Mouse (Mus musculus) kidney, embryonic 15.5 days (tissue): ENCODE measurements at regions not wholly inside any gene's neighbourhood (a gene's known extent, or its start where the extent isn't known, plus 50 kb on each side); places are given as distances from the start of the nearest gene placed in this dataset.

Source experiments
- ATAC-seq: fragments of 200-750 bp; cut with Nextera tagmentation; replicated peaks from 2 replicates; pipeline ENCODE4 v1.8.0; 2017; ENCODE audit warnings: moderate TSS enrichment; ENCODE audit not compliant: low FRiP score
- H3K27ac ChIP-seq: fragments of 300-500 bp; sonication (generic); 2 replicates; pipeline ENCODE4 v1.5.1; 2015; ENCODE audit warnings: mild to moderate bottlenecking, inconsistent platforms
- H3K27me3 ChIP-seq: fragments of 300-500 bp; sonication (generic); 2 replicates; pipeline ENCODE4 v1.6.1; 2015; ENCODE audit warnings: inconsistent platforms
- H3K36me3 ChIP-seq: fragments of 300-500 bp; sonication (generic); 2 replicates; pipeline ENCODE4 v1.6.1; 2015; ENCODE audit warnings: inconsistent platforms
- H3K4me1 ChIP-seq: fragments of 300-500 bp; sonication (generic); 2 replicates; pipeline ENCODE4 v1.6.1; 2015; ENCODE audit warnings: inconsistent platforms
- H3K4me2 ChIP-seq: fragments of 300-500 bp; sonication (generic); 2 replicates; pipeline ENCODE4 v1.6.1; 2015; ENCODE audit warnings: moderate library complexity, mild to moderate bottlenecking, inconsistent platforms
- H3K4me3 ChIP-seq: fragments of 300-500 bp; sonication (generic); replicated peaks from 2 replicates; pipeline ENCODE4 v1.5.1; 2015; ENCODE audit warnings: mild to moderate bottlenecking, inconsistent platforms
- H3K9ac ChIP-seq: fragments of 300-500 bp; sonication (generic); 2 replicates; pipeline ENCODE4 v1.6.1; 2015; ENCODE audit warnings: mild to moderate bottlenecking, inconsistent platforms
- H3K9me3 ChIP-seq: fragments of 300-500 bp; sonication (generic); replicated peaks from 2 replicates; pipeline ENCODE4 v1.6.1; 2016; ENCODE audit warnings: inconsistent platforms
- WGBS: fragments of 180-500 bp; shearing (Covaris S2); methylation state at CpG from one replicate; pipeline ENCODE4 v1.1.7; 2015; ENCODE audit warnings: mixed read lengths; 5-methylcytosine and 5-hydroxymethylcytosine counted together

GRCm38 (mm10) chr1:119364901-119365300 lies 57.1 kb downstream of the Inhbb start:
- Histone ChIP-seq H3K36me3 (no peaks in the 10 kb centered on the region), H3K9ac (no peak overlapping the region), H3K4me1 (no peaks in the 10 kb centered on the region), H3K27ac (no peak overlapping the region), H3K4me3 (no peak overlapping the region), H3K4me2 (no peak overlapping the region), H3K9me3 (no peaks in the 10 kb centered on the region), H3K27me3 (no peaks in the 10 kb centered on the region)
- no peak for ATAC-seq

- no peak overlapping the region for H3K4me3 ChIP-seq
- no peaks in the 10 kb centered on the region for H3K36me3 ChIP-seq
- H3K9me3 ChIP-seq = no peaks in the 10 kb centered on the region
- no peak for ATAC-seq
- H3K4me1 ChIP-seq = no peaks in the 10 kb centered on the region
- H3K4me2 ChIP-seq = no peak overlapping the region
- H3K27ac ChIP-seq = no peak overlapping the region
- no peaks in the 10 kb centered on the region for H3K27me3 ChIP-seq
- H3K9ac ChIP-seq = no peak overlapping the region
- 97% methylated on average over 1 of the region's 1 CpGs for WGBS
Measured at GRCm38 (mm10) chr1:119358096-119358495, 64.0 kb downstream of the Inhbb start.

GRCm38 (mm10) chr1:119356916-119357315 lies 65.1 kb downstream of the Inhbb start:
- ATAC-seq = no peak
- Histone ChIP-seq H3K27ac (no peak overlapping the region), H3K4me3 (no peak overlapping the region), H3K4me2 (no peak overlapping the region), H3K9me3 (no peaks in the 10 kb centered on the region), H3K36me3 (no peaks in the 10 kb centered on the region), H3K9ac (no peak overlapping the region), H3K4me1 (no peaks in the 10 kb centered on the region), H3K27me3 (no peaks in the 10 kb centered on the region)
- 39% methylated on average over 1 of the region's 1 CpGs for WGBS

GRCm38 (mm10) chr1:119355456-119355855 lies 66.6 kb downstream of the Inhbb start:
- no peak overlapping the region for H3K9ac ChIP-seq
- H3K4me1 ChIP-seq = no peaks in the 10 kb centered on the region
- H3K27me3 ChIP-seq = no peaks in the 10 kb centered on the region
- no peak overlapping the region for H3K4me2 ChIP-seq
- H3K4me3 ChIP-seq = no peak overlapping the region
- WGBS = 82% methylated on average over 5 of the region's 5 CpGs
- no peak for ATAC-seq
- no peak overlapping the region for H3K27ac ChIP-seq
- no peaks in the 10 kb centered on the region for H3K36me3 ChIP-seq
- H3K9me3 ChIP-seq = no peaks in the 10 kb centered on the region

- Histone ChIP-seq H3K9me3 (no peaks in the 10 kb centered on the region), H3K4me3 (no peak overlapping the region), H3K27ac (no peak overlapping the region), H3K27me3 (no peaks in the 10 kb centered on the region; the same call in 1 of the 2 replicates), H3K4me2 (no peak overlapping the region), H3K9ac (no peak overlapping the region), H3K4me1 (peaks cover 10% of the 10 kb centered on the region), H3K36me3 (no peaks in the 10 kb centered on the region)
- 91% methylated on average over 8 of the region's 8 CpGs for WGBS
- ATAC-seq = no peak
Measured at GRCm38 (mm10) chr1:119351567-119351966, 70.5 kb downstream of the Inhbb start.

GRCm38 (mm10) chr1:119350846-119351245 lies 71.2 kb downstream of the Inhbb start:
- H3K4me1 ChIP-seq = peaks cover 10% of the 10 kb centered on the region
- no peak for ATAC-seq
- H3K27me3 ChIP-seq = no peaks in the 10 kb centered on the region; the same call in 1 of the 2 replicates
- no peak overlapping the region for H3K4me2 ChIP-seq
- 92% methylated on average over 4 of the region's 4 CpGs for WGBS
- no peak overlapping the region for H3K27ac ChIP-seq
- H3K9me3 ChIP-seq = no peaks in the 10 kb centered on the region
- H3K9ac ChIP-seq = no peak overlapping the region
- no peaks in the 10 kb centered on the region for H3K36me3 ChIP-seq
- H3K4me3 ChIP-seq = no peak overlapping the region

GRCm38 (mm10) chr1:119350296-119350695 lies 71.8 kb downstream of the Inhbb start:
- Histone ChIP-seq H3K27me3 (no peaks in the 10 kb centered on the region; the same call in 1 of the 2 replicates), H3K27ac (no peak overlapping the region), H3K9me3 (no peaks in the 10 kb centered on the region), H3K4me2 (no peak overlapping the region), H3K36me3 (no peaks in the 10 kb centered on the region), H3K4me1 (peaks cover 10% of the 10 kb centered on the region), H3K9ac (no peak overlapping the region), H3K4me3 (no peak overlapping the region)
- no peak for ATAC-seq
- 91% methylated on average over 7 of the region's 7 CpGs for WGBS

- peak; percentile 68; the same call in 1 of the 2 replicates for ATAC-seq
- no peak overlapping the region for H3K4me3 ChIP-seq
- no peaks in the 10 kb centered on the region for H3K9me3 ChIP-seq
- H3K4me2 ChIP-seq = peak overlapping the region; percentile 27
- no peaks in the 10 kb centered on the region for H3K36me3 ChIP-seq
- peaks cover 10% of the 10 kb centered on the region for H3K4me1 ChIP-seq
- 30% methylated on average over 18 of the region's 18 CpGs for WGBS
- no peaks in the 10 kb centered on the region; the same call in 1 of the 2 replicates for H3K27me3 ChIP-seq
- no peak overlapping the region for H3K27ac ChIP-seq
- no peak overlapping the region for H3K9ac ChIP-seq
Measured at GRCm38 (mm10) chr1:119348456-119349208, 73.4 kb downstream of the Inhbb start.

GRCm38 (mm10) chr1:119347749-119348148 lies 74.3 kb downstream of the Inhbb start:
- Histone ChIP-seq H3K9ac (no peak overlapping the region), H3K4me1 (peaks cover 10% of the 10 kb centered on the region), H3K4me2 (no peak overlapping the region), H3K27me3 (no peaks in the 10 kb centered on the region; the same call in 1 of the 2 replicates), H3K36me3 (no peaks in the 10 kb centered on the region), H3K4me3 (no peak overlapping the region), H3K9me3 (no peaks in the 10 kb centered on the region), H3K27ac (no peak overlapping the region)
- WGBS = 100% methylated on average over 1 of the region's 1 CpGs
- no peak for ATAC-seq

- Histone ChIP-seq H3K36me3 (no peaks in the 10 kb centered on the region), H3K27ac (no peak overlapping the region), H3K4me2 (no peak overlapping the region), H3K4me1 (peaks cover 10% of the 10 kb centered on the region), H3K27me3 (no peaks in the 10 kb centered on the region; the same call in 1 of the 2 replicates), H3K4me3 (no peak overlapping the region), H3K9me3 (no peaks in the 10 kb centered on the region), H3K9ac (no peak overlapping the region)
- no peak for ATAC-seq
- WGBS = 77% methylated on average over 5 of the region's 5 CpGs
Measured at GRCm38 (mm10) chr1:119346634-119347155, 75.4 kb downstream of the Inhbb start.

- 0 out of 2 replicates have a peak, but pooled peaks have one; percentile 17 for ATAC-seq
- H3K9me3 ChIP-seq = no peaks in the 10 kb centered on the region
- peaks cover 10% of the 10 kb centered on the region for H3K4me1 ChIP-seq
- H3K36me3 ChIP-seq = no peaks in the 10 kb centered on the region
- H3K9ac ChIP-seq = no peak overlapping the region
- no peaks in the 10 kb centered on the region; the same call in 1 of the 2 replicates for H3K27me3 ChIP-seq
- H3K4me3 ChIP-seq = no peak overlapping the region
- no peak overlapping the region for H3K27ac ChIP-seq
- no peak overlapping the region for H3K4me2 ChIP-seq
- WGBS = 58% methylated on average over 7 of the region's 7 CpGs
Measured at GRCm38 (mm10) chr1:119345115-119345791, 76.8 kb downstream of the Inhbb start.

- Histone ChIP-seq H3K27me3 (no peaks in the 10 kb centered on the region), H3K9me3 (no peaks in the 10 kb centered on the region), H3K4me3 (no peak overlapping the region), H3K36me3 (no peaks in the 10 kb centered on the region), H3K27ac (no peak overlapping the region), H3K4me1 (peaks cover 8% of the 10 kb centered on the region), H3K9ac (no peak overlapping the region), H3K4me2 (no peak overlapping the region)
- ATAC-seq = no peak
- 71% methylated on average over 4 of the region's 4 CpGs for WGBS
Measured at GRCm38 (mm10) chr1:119344046-119344445, 78.0 kb downstream of the Inhbb start.
